Mouse (Mus musculus) midbrain, embryonic 10.5 days (tissue): Measurements from ENCODE around the gene Siglecf. TPM values are rescaled to one million over a fixed set of nuclear protein-coding genes. Genes with fewer than 3 reads are reported as not detected.

ENCODE experiments used
- DNase-seq: peaks from one replicate; pipeline ENCODE4 v3.0.0-alpha.2; 2017; ENCODE audit warnings: low spot score
- H3K27ac ChIP-seq: fragments of 300-500 bp; sonication (generic); replicated peaks from 2 replicates; pipeline ENCODE4 v1.5.1; 2016; ENCODE audit warnings: mild to moderate bottlenecking
- H3K27me3 ChIP-seq: fragments of 300-500 bp; sonication (generic); 2 replicates; pipeline ENCODE4 v1.6.1; 2016; ENCODE audit warnings: low read depth, mild to moderate bottlenecking; ENCODE audit not compliant: poor library complexity, severe bottlenecking
- H3K36me3 ChIP-seq: fragments of 300-500 bp; sonication (generic); 2 replicates; pipeline ENCODE4 v1.6.1; 2016; ENCODE audit warnings: mild to moderate bottlenecking, moderate library complexity
- H3K4me1 ChIP-seq: fragments of 300-500 bp; sonication (generic); 2 replicates; pipeline ENCODE4 v1.6.1; 2016
- H3K4me3 ChIP-seq: fragments of 300-500 bp; sonication (generic); 2 replicates; pipeline ENCODE4 v1.5.1; 2016; ENCODE audit warnings: mild to moderate bottlenecking, moderate library complexity
- H3K9me3 ChIP-seq: fragments of 300-500 bp; sonication (generic); replicated peaks from 2 replicates; pipeline ENCODE4 v1.6.1; 2016; ENCODE audit warnings: mild to moderate bottlenecking
- WGBS: fragments of 180-500 bp; shearing (Covaris S2); methylation state at CpG from one replicate; pipeline ENCODE4 v1.1.7; 2016; 5-methylcytosine and 5-hydroxymethylcytosine counted together
- polyA plus RNA-seq: library from polyadenylated mRNA; unstranded; fragments of >200 nt; fragmentation: Nextera tagmentation; extraction: Ambion mirVana; gene quantifications from 2 replicates; pipeline ENCODE4 v1.2.1, GENCODE M21; 2016

Gene Siglecf
- polyA plus RNA-seq, 1 experiment from 2014 or later: 0.09 TPM

DNA sequence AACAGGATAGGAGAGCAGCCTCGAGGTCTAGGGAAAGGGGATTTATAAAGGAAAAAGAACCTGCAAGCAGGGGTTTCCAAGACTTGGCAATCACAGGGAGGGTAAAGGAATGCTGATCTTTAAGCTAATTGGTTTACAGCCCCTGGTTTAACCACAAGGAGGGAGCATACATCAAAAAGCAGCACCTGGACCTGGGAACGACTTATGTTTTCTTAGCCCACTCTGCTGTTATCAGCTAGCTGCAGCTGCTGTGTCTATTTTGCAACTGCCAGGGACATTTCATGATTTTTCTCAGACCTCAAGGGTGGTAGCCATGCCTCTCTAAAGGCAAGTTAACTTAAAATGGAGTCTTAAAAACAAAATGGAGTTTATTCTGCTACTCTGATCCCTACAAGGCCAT, 51.6 kb downstream of the Siglecf start:
- no peaks in the 10 kb centered on the region for H3K36me3 ChIP-seq
- H3K27ac ChIP-seq: no peak overlapping the region
- no peaks in the 10 kb centered on the region for H3K4me1 ChIP-seq
- H3K27me3 ChIP-seq: no peaks in the 10 kb centered on the region
- H3K9me3 ChIP-seq: no peaks in the 10 kb centered on the region
- H3K4me3 ChIP-seq: no peak overlapping the region
- WGBS: 58% methylated on average over 2 of the region's 2 CpGs
- no peak for DNase-seq

DNA sequence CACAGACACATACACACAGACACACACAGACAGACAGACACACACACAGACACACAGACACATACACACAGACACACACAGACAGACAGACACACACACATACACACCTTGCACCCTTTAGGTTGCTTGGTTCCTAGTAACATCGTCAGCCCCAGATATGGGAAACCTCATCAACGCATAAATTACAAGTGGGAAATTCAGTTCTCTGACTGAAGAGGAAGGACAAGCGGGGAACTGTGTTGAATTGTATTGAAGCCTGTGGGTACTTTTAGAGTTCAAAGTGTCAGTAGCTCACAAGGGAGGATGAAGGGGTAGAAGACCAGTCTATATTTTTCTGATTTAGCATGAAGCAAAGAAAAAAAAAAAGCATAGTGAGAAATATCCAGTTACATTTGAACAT, 56.4 kb downstream of the Siglecf start:
- WGBS: 90% methylated on average over 3 of the region's 3 CpGs
- no peaks in the 10 kb centered on the region for H3K36me3 ChIP-seq
- no peak overlapping the region for H3K27ac ChIP-seq
- H3K4me1 ChIP-seq: peaks cover 5% of the 10 kb centered on the region
- no peak for DNase-seq
- no peaks in the 10 kb centered on the region for H3K9me3 ChIP-seq
- H3K4me3 ChIP-seq: no peak overlapping the region
- H3K27me3 ChIP-seq: no peaks in the 10 kb centered on the region

DNA sequence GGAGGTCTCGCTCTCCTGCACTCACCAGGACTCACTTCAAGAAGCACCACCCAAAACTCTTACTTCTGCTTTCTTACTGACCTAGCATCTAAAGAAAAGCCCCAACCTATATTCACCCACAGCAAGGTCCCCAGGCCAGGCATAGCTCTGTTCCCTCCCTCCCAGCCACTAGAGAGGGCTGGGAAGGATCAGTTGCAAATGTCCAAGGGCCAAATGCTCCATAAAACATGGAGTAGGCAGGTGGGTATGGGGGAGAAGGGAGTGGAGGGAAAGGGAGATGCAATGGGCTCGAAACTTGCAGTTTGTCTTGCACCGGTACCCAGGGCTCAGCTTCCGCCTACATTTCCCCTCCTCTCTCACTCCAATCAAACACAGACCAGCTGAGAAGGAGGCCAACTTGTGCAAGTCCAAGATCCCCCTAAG, 57.0 kb downstream of the Siglecf start, which contains the start of gene Siglecg:
Gene Siglecg, plus strand, starts transcription at position 74 of the 423 bp plus-strand sequence.
- peaks cover 5% of the 10 kb centered on the region for H3K4me1 ChIP-seq
- no peak within 1 kb of the TSS for H3K27ac ChIP-seq
- no peak within 1 kb of the TSS for H3K4me3 ChIP-seq
- WGBS: 85% methylated on average over 4 of the region's 4 CpGs
- no peaks in the 10 kb centered on the region for H3K36me3 ChIP-seq
- no peaks in the 10 kb centered on the region for H3K9me3 ChIP-seq
- DNase-seq: no peak
- H3K27me3 ChIP-seq: no peaks in the 10 kb centered on the region

- no peaks in the 10 kb centered on the region for H3K27me3 ChIP-seq
- H3K4me3 ChIP-seq: no peak overlapping the region
- 85% methylated on average over 3 of the region's 3 CpGs for WGBS
- peaks cover 5% of the 10 kb centered on the region for H3K4me1 ChIP-seq
- no peaks in the 10 kb centered on the region for H3K36me3 ChIP-seq
- no peaks in the 10 kb centered on the region for H3K9me3 ChIP-seq
- DNase-seq: no peak
- no peak overlapping the region for H3K27ac ChIP-seq
Observed at GRCm38 (mm10) chr7:43409084-43409483, 57.9 kb downstream of the Siglecf start.

Other genes with a start within 250 kb of the Siglecf start
- gene Zfp936, start 237.1 kb upstream of the Siglecf start, polyA plus RNA-seq: 0.04 TPM in 1 of 2 replicates, not detected in the other
- 10.5 and 11.2 TPM in 2 replicates for gene Zfp715, start 38.0 kb upstream of the Siglecf start, polyA plus RNA-seq
- gene Siglecg, start 56.9 kb downstream of the Siglecf start, polyA plus RNA-seq: 0.07 and 0.09 TPM in 2 replicates
- 0.14 and 0.15 TPM in 2 replicates for gene Lim2, start 76.3 kb downstream of the Siglecf start, polyA plus RNA-seq
- gene Nkg7, start 85.7 kb downstream of the Siglecf start, polyA plus RNA-seq: not detected in 2 replicates
- gene Cldnd2, start 89.4 kb downstream of the Siglecf start, polyA plus RNA-seq: not detected in 2 replicates
- 246 and 264 TPM in 2 replicates for gene Etfb, start 92.7 kb downstream of the Siglecf start, polyA plus RNA-seq
- not detected in 2 replicates for gene Gm45233, start 92.8 kb downstream of the Siglecf start, polyA plus RNA-seq
- gene Vsig10l, start 111.8 kb downstream of the Siglecf start, polyA plus RNA-seq: 2.2 and 3.6 TPM in 2 replicates
- gene Iglon5, start 138.7 kb downstream of the Siglecf start, polyA plus RNA-seq: 0.70 and 2.0 TPM in 2 replicates
- gene 4931406B18Rik, start 154.6 kb downstream of the Siglecf start, polyA plus RNA-seq: not detected in 2 replicates
- gene Cd33, start 193.1 kb downstream of the Siglecf start, polyA plus RNA-seq: 0.83 and 1.0 TPM in 2 replicates
- gene Zfp658, start 210.9 kb downstream of the Siglecf start, polyA plus RNA-seq: 4.7 and 5.9 TPM in 2 replicates
- gene Zfp719, start 228.3 kb downstream of the Siglecf start, polyA plus RNA-seq: 14.6 and 16.6 TPM in 2 replicates